Mouse (Mus musculus) lung, adult 2 months (tissue): ENCODE results near the gene Iah1.

ENCODE experiments used
- CTCF ChIP-seq: fragments of 200-500 bp; IDR thresholded peaks from 2 replicates; pipeline ENCODE4 v1.5.1; 2011; ENCODE audit warnings: mild to moderate bottlenecking, low read length, control low read depth; ENCODE audit not compliant: insufficient read depth
- POLR2A ChIP-seq: fragments of 200-500 bp; IDR thresholded peaks from 2 replicates; pipeline ENCODE4 v1.6.1; 2011; ENCODE audit warnings: low read depth, mild to moderate bottlenecking, control low read depth, low read length, borderline replicate concordance; ENCODE audit errors: extremely low read depth

DNA sequence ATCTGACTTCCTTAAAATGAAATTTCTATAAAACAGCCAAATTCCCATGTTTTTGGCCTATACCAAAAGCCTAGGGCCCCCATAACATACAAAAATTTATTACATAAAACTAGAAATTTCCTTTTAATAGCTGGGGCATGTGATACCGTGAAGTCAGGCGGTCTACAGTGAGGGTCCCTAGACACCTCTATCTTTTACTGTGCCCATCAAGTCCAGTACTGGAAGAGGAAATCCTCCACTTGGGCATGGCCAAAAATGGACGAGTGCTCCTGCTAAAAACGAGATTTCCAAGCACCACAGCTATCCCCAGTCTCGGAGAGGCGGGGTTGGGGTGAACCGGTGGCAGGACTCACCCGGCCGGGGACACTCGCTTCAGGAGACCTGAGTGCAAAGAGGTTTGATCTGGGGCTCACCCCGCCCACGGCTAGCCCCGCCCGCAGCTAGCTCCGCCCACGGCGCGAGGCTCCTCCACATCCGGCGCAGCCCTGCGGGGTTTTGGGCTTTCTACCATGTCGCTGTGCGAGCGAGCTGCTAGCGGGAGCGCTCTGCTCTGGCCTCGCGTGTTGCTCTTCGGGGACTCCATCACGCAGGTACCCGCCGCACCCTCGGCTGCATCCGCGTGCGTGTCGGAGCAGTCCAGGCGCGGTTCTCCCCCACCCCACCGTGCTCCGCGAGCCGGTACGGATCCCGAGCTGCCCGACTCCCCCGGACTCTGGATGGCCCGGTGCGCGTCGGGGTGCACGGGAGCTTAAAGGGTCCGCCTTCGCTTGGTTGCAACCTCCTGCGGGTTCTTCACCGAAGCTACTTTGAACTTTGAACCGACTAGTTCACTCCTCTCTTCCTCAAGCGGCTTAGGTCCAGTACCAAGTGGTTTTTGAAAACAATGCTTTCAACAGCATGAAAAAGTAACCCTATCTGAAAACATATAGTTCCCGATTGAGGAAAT lies at the start of gene Iah1:
- TF ChIP-seq CTCF: no peak
- TF ChIP-seq POLR2A: peak; percentile 90; the same call in 1 of the 2 replicates
